Mouse (Mus musculus) thymus, postnatal 0 days (tissue): Measurements from ENCODE around the gene Ttll13. TPM values are rescaled to one million over a fixed set of nuclear protein-coding genes. Genes with fewer than 3 reads are reported as not detected.
A peak's percentile ranks its signal among the peaks of the same experiment; 100 is the strongest.

ENCODE experiments used
- DNase-seq: peaks from one replicate; pipeline ENCODE4 v3.0.0-alpha.2; 2015; ENCODE audit warnings: low spot score
- polyA plus RNA-seq: library from polyadenylated mRNA; unstranded; fragments of >200 nt; fragmentation: Nextera tagmentation; extraction: Ambion mirVana; gene quantifications from 2 replicates; pipeline ENCODE4 v1.2.1, GENCODE M21; 2015

Ttll13 gene
- polyA plus RNA-seq, 1 experiment from 2014 or later = 0.70 TPM

DNA sequence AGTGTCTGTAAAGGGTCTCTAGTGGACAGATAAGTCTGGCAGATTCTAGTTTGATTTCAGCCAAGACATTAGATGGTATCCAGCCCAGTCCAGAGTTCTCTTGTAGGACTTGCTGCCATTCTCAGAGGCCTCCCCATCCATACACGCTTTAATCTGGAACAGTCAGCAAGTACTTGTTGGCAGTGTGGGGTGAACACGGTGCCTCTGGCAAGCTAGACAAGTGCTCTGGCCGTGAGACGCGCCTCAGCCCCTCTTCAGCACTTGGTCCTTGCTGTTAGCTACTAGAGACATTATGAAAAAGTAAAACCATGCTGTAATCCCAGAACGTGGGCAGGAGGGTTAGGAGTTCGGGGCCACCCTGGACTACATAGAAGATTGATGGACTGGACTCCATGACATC, 32.6 kb upstream of the Ttll13 start:
- no peak for DNase-seq

DNA sequence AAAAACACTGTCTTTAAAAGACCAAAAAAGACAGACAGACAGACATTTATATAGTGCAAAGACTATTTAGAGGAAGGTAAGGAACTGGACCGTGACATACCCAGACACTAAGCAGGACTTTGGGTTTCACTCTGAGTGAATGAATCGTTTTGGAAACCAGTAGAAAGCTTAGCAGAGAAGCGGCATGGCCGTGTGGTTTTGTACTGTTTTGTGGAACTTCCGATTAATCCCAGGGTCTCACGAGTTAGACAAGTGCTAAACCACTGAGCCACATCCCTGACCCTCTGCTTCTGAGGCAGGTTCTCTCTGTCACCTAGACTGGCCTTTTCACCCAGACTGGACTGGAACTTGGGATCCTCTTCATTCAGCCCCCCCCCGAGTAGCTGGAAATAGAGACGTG, 31.7 kb upstream of the Ttll13 start:
- no peak for DNase-seq

DNA sequence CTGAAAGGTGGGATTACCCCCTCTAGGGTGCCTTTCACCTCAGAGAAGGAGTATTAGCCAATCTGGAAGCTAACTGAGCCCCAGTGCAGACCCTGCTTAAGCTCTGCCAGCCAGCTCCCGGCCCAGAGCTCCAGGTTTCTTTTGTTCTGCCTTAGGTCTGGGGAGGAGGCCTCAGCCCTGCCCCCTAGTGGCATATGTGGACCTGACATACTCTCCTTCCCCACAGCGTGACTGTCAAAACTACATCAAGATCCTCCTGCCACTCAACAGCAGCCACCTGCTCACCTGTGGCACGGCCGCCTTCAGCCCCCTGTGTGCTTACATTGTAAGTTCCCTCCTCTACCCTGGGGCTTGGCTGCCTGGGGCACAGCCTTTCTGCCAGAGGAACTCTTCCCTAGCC, 30.8 kb upstream of the Ttll13 start:
- peak; percentile 88 for DNase-seq

DNA sequence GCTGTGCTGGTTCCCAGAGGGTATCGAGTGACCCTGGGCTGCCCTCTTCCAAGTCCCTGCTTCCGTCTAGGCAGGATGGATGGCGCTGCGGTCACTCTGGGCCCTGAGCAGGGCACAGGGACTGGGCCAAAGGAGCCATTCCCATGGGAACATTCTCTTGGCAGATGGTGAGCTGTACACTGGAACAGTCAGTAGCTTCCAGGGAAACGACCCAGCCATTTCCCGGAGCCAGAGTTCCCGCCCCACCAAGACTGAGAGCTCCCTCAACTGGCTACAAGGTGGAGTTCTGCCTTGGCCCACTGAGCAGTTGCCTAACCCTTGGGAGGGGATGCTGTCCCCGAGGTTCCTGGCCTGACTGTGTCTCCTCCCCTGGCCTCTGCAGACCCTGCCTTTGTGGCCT, 29.6 kb upstream of the Ttll13 start:
- no peak for DNase-seq

DNA sequence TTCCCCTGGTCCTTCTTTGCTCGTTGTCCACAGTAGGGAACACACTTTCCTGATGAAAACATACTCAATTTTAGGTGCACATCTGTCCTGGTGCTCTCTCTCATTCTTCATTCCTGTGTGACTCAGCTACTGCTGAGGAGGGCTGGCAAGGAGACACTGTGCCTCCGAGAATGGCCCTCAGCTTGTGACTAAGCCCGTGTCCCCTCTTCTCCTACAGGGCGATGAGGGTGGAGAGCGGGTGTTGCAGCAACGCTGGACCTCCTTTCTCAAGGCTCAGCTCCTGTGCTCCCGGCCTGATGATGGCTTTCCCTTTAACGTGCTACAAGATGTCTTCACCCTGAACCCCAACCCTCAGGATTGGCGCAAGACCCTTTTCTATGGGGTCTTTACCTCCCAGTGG, 27.5 kb upstream of the Ttll13 start:
- no peak for DNase-seq

DNA sequence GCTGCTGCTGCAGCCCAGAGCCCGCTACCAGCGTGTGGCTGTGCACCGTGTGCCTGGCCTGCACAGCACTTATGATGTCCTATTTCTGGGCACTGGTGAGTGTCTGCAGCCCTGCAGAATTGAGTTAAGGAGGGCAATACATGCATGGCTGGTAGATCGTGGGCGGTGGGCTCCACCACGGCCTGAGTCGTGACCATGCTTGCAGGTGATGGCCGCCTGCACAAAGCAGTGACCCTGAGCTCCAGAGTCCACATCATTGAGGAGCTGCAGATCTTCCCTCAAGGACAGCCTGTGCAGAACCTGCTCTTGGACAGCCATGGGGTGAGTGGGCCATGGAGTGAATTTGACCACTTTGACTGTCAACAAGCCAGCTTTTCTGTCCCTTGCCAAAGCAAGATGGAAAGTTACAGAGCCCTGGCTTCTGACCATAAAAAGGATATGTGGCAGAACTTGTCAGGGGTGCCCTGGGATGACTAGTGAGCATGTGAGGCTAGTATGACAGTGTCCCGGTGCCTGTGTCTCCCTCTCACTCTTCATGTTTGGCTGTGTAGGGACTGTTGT, 25.9 kb upstream of the Ttll13 start:
- DNase-seq = no peak

DNA sequence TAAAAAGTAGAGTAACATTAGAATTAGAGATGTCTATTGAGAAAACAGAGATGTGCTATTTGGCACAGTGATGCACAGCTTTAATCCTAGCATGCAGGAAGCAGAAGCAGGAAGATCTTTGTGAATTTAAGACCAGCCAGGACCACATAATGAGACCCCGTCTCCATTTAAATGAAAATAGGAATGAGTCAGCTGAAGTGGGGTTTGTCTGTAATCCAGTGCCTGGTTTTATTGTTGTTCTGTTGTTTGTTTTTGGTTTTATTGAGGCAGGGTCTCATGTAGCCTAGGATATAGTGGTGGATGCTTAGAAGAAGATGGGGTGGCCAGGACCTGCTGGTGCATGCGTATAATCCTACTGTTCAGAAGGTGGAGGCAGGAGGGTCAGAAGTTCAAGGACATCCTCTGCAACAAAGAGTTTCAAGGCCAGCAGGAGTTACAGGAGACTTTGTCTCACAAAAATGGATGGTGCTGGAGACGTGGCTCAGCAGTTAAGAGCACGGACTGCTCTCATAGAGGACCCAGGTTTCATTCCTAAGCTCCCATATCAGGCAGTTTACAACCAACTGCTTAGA, 24.9 kb upstream of the Ttll13 start:
- no peak for DNase-seq

DNA sequence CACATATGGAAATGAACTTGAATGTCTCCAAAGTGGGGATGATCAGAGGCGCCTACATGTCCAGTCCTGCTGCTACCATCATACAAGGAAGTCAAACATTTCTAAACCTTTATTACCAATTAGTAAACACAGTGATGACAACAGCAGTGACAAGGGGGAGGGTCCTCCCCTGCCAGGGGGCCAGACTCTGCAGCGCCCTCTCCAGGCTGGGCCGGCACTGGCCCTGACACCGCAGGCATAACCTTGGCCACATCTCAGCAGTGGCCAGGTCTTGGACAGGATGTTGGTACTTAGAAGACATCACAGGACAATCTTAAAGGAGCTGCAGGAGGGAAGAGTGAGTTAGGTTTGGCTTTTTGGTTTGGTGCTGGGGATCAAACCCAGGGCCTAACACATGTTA, 19.1 kb upstream of the Ttll13 start:
- DNase-seq = no peak

DNA sequence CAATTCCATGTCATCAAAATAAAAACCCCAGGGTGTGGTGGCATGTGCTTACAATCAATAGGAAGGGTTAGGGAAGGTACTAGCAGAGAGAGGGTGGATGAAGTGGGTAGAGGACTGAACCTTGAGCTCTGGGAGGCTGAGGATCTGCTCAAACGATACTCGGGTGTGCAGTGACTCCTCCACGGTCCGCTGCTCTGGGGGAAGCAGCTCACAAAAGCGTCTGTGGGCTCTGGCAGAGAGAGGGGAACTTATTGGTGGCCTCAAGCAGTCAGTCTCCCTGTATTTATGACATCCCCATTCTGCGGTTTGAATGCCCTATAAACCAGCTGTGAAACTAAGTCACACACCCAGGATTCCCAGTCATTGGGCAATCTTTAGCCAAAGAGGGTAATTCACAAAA, 16.0 kb upstream of the Ttll13 start:
- DNase-seq = no peak

DNA sequence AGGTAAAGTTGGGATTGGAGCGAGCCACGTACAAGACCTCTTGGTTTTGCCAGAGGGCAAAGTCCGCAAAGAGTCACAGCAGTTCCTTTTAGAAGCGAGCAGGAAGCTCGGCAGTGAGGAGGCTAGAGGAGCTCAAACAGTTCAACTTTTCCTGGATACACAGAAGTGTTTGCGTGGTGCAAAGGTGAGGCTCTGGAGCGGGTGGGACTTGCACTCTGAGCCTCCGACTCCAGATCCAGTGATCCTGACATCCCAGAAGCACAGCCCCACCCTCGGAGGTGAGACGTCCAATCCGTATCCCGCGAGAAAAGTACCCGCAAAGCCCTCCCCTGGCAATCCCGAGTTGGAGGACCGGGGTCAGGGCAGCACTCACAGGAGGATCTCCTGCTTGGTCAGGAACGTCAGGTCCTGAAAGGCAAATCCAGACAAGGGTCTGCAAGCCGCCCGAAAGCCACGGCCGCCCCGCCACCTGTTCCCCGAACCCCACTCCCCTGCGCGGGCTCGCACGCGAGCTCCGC, 14.1 kb upstream of the Ttll13 start:
- DNase-seq = peak; percentile 33

DNA sequence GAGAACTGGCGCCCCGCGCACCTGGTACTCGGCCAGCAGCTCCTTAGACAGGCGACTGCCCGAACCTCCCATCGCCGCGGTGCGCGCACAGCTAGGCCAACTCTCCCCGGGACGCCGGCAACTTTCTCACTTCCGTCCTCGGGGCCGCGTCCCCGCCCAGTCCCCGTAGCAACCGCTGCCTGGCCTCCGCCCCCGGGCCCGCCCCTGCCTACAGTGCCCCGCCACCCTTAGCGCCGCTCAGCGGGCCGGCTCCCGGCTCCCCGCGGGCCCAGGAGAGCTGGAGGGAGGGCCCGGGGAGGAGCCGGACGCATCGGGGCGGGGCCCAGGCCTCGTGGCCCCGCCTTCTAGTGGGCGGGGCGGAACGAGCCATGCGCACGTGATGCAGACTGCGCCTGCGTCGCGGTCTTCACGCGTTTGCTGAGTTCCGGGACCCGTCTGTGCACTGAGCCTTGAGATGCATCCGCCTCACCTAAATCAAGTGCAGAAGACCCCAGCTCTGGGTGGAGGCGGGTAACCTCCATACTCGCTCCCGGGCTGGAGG, 13.6 kb upstream of the Ttll13 start, which contains the start of the genes Cib1 and Gdpgp1:
TSS of gene Cib1 (minus strand) at position 325 of the 541 bp plus-strand sequence.
TSS of gene Gdpgp1 (plus strand) at position 377 of the 541 bp plus-strand sequence.
- peak; percentile 99 for DNase-seq

DNA sequence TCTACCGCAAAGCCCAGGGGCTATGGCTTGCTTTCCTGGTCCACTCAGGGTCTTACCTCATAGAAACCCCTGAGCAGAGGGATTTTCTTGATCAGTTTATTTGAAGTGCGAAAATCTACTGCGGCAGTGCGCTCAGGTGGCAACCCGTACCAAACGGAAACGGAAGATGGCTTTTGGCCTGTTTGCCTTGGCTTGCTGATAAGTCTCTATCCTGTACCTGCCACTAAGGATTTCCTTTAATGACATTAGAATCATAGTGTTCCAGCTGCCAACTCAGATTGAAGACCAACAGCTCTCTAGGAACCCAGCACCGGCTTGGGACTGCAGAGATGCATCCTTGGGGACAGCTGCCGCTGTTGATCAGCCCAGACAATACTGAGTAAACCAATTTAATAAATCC, 12.4 kb upstream of the Ttll13 start:
- DNase-seq = no peak

DNA sequence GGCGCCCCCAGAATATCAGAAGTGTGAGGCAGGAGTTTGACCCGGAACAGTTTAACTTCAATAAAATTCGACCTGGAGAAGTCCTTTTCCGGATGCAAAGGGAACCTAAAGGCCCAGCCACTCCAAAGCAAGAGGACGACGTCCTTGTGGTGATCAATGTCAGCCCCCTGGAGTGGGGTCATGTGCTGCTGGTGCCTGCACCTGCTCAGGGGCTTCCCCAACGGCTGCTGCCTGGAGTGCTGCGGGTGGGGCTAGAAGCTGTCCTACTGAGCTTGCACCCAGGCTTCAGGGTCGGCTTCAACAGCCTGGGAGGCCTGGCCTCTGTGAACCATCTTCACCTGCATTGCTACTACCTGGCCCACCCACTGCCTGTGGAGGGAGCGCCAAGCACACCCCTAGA, 7.6 kb upstream of the Ttll13 start:
- no peak for DNase-seq

DNA sequence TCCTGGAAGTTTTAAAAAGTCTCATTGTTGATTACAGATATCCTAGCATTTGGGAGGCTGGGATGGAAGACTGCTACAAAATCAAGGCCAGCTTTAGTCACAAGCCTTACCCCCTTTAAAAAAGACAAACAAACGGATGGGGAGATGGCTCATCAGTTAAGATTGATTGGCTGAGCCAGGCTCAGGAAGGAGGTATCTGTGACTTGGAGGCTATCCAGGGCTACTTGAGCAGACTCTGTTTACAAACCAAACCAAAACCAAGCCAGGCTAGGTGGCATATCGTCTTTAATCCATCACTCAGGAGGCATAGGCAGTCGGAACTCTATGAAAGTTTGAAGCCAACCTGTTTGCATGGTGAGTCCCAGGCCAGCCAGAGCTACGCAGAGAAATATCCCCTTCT, 4.5 kb upstream of the Ttll13 start:
- DNase-seq = no peak

DNA sequence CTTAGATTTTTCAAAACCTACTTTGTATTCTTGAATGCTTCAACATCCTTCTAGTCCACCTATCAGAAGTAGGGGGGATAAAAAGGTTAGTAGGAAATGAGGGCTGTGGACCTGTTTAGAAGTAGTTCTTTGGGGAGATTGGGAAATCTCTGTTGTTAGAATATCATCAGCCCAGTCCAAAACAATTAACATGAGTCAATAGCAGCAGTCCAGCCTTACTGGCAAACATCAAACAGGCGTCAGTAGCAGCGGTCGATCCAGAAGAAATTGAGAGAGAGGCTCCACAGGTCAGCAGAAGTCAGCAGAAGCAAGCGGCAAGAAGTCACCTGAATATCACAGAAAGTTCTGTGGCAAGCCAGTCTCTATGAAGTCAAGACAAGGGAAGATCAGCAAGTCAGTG, 1.3 kb upstream of the Ttll13 start:
- DNase-seq = no peak

DNA sequence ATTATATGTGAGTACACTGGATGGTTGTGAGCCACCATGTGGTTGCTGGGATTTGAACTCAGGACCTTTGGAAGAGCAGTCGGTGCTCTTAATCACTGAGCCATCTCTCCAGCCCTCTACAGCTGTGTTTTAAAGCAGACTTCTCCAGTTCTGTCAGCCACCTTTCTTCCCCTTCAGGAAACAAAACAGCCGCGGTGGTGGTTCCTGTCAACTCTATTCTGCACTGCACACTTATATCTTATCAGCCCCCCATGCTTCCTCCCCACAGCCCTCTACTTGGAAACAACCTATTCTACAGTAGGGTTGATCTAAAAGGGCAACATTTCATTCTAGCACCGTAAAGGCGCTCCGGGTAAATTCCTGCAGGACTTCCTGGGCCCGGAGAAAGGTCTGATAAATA, 683 bp downstream of the Ttll13 start:
- peak; percentile 50 for DNase-seq

DNA sequence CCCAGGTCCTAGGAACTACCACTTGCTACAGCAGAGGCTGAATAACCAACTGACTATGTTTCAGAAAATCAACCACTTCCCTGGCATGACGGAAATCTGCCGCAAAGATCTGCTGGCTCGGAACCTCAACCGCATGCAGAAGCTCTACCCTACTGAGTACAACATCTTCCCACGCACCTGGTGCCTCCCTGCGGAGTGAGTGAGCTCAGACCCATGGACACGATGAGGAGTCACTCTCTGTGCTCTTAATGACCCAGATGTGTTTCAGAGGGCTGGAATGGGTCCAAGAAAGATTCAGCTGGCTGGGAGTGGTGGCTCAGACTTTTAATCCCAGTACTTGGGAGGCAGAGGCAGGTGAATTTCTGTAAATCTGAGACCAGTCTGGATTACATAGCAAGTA, 6.3 kb downstream of the Ttll13 start:
- no peak for DNase-seq

DNA sequence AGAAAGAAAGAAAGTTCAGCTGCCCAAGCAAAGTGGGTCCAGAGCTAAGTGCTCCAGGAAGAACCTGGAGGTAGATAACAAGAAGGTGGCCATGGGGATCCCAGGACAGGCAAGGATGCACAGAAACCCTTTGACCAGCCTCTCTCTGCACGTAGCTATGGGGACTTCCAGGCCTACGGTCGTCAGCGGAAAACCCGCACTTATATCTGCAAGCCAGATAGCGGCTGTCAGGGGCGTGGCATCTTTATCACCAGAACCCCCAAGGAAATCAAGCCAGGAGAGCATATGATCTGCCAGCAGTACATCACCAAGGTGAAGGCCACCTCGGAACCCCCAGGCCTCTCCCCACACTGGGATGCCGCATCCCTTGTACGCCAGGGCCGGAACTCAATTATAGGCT, 6.7 kb downstream of the Ttll13 start:
- no peak for DNase-seq

DNA sequence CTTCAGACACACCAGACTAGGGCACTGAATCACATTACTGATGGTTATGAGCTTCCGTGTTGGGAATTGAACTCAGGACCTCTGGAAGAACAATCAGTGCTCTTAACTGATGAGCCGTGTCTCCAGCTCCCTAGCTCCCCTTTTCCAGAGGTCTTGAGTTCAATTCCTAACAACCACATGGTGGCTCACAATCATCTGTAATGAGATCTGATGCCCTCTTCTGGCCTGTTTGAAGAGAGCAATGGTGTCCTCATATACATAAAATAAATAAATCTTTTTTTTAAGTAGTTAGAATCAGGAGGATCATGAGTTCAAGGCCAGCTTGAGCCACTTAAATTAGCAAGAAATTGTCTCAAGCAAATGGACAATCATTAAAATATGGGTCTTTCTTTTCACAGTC, 9.8 kb downstream of the Ttll13 start:
- peak; percentile 19 for DNase-seq

DNA sequence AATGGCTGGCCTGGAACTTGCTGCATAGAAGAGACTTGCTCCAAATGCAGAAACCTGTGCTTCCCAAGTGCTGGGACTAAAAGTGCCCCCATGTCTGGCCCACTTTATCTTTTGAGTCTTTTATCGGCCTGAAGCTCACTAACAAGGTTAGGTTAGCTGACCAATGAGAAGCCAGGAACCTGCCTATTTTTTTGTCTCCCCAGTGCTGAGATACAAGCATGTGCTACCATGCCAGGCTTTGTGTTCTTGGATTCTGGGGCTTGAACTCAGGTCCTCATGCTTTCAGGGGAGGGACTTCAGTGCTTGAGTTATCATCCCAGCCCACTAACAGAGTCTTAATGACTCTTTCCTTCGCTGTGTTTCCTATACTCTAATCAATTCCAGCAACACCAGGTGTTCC, 11.5 kb downstream of the Ttll13 start:
- no peak for DNase-seq

DNA sequence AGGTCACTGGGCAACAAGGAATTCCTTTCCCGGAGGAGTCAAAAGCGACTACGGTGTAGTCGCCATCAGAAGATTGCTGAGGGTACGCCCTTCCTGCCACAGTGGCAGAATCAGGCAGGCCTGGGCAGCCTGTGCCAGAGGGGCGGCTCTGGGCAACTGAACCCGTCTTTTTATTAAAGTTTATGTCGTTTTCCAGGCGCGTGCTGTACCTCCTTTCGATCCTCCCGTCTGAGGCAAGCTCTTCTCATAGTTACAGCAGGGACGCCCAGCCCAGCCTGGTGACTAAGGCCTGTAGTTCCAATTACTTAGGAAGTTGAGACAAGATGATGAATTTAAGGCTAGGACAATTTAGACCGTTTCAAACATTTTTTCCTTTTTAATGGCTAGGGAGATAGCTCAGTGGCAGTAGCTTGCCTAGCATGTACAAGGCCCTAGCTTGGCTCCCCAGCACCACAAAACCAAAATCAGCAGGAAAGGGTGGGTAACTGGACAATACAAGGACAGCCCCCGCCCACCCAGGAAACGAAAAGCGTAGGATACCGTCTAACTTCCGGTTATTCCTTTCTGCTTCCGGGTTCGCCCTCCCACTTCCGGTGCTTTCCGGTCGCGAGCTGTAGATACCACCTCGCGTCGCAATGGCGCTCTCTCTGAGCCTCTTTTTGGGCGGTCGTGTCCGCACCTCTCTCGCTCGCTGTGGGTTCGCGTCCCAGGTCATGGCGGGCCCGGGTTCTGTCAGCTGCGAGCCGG, 14.6 kb downstream of the Ttll13 start, which contains the start of gene Ngrn:
TSS of gene Ngrn (plus strand) at position 591 of the 747 bp plus-strand sequence.
- peak; percentile 90 for DNase-seq

DNA sequence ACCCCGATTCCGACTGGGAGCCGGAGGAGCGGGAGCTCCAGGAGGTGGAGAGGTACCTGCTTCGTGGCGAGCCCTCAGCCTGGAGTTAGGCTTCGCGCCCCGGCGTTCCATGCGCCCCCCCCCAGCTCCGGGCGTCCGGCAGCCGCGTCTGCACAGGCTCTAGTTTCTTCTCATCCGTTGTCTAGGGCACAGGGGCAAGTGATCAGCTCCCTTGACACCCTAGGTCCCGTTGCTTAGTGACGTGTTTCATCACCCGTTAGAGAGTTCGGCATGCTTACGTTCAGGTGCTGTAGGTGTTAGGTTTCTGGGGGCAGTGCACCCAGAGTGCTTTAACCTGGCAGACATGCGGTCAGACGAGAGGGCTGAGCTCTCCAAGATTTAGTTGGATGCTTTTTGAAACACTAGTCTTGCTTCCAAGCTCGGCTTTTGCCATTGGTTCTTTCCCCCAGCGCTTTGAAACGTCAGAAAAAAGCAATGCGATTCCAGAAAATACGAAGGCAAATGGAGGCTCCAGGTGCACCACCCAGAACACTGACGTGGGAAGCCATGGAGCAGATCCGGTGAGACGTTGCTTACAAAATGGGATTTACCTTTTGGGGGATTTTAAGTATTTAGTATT, 15.3 kb downstream of the Ttll13 start:
- DNase-seq = peak; percentile 28
